Mouse (Mus musculus): Measurements from ENCODE around the gene Slc35c1.

- TF ChIP-seq POLR2A (IDR thresholded peaks at IDR 0.05; ENCODE audit: borderline replicate concordance, control insufficient read depth, low read depth, low read length) (no peak), CTCF (IDR thresholded peaks at IDR 0.05; ENCODE audit: control insufficient read depth, insufficient read depth, low read length) (no peak)
Observed at GRCm38 (mm10) chr2:92432299-92433295, 27.7 kb downstream of the Slc35c1 start.

Measured in bone marrow, adult 2 months (tissue).